Mouse (Mus musculus): ENCODE results near the gene Gm13871.
"Not testable (repeated sequence)": the region's sequence is repeated elsewhere in the genome, so short reads cannot be mapped to it uniquely, and the experiment has no call there.

Gene Gm13871

DNA sequence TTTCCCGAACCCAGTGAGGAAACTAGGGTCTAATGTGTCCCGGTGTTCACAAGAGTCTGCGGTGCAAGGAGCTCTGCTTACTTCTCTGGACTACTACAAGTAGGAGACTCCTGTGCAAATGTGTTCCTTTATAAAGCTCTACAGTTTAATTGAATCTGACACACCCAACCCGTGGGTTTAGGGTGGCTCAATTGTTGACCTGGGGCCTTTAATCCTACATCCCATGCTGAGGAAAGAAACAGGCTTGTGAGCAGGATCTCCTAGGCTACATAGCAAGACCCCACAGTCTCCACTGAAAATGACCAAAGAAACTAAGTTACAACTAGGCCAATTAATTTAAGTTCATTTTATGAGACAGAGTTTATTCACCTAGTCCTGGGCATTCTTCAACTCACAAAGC, at the start of gene Gm13871:
Gene Gm13871 (minus strand): TSS at position 101 of the 400 bp plus-strand sequence.
- not testable (repeated sequence) for DNase-seq (ENCODE audit: low spot score)

GRCm38 (mm10) chr4:73950375-73950896, 44.7 kb upstream of the Gm13871 start, which contains the start of gene 2310002L09Rik:
2310002L09Rik (minus strand) TSS chr4:73950846.
- DNase-seq (ENCODE audit: low spot score): no peak

DNA sequence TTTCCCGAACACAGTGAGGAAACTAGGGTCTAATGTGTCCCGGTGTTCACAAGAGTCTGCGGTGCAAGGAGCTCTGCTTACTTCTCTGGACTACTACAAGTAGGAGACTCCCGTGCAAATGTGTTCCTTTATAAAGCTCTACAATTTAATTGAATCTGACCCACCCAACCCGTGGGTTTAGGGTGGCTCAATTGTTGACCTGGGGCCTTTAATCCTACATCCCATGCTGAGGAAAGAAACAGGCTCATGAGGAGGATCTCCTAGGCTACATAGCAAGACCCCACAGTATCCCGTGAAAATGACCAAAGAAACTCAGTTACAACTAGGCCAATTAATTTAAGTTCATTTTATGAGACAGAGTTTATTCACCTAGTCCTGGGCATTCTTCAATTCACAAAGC, 14.9 kb upstream of the Gm13871 start, which contains the start of gene Gm11756:
Gene Gm11756 (minus strand): TSS at position 101 of the 400 bp plus-strand sequence.
- DNase-seq (ENCODE audit: low spot score): not testable (repeated sequence)

- DNase-seq (ENCODE audit: low spot score): not testable (repeated sequence)
Measured at GRCm38 (mm10) chr4:73891012-73891411, 14.7 kb downstream of the Gm13871 start, which contains the start of gene Gm11757. Gm11757 (minus strand) TSS chr4:73891112.

DNA sequence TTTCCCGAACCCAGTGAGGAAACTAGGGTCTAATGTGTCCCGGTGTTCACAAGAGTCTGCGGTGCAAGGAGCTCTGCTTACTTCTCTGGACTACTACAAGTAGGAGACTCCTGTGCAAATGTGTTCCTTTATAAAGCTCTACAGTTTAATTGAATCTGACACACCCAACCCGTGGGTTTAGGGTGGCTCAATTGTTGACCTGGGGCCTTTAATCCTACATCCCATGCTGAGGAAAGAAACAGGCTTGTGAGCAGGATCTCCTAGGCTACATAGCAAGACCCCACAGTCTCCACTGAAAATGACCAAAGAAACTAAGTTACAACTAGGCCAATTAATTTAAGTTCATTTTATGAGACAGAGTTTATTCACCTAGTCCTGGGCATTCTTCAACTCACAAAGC, 29.6 kb downstream of the Gm13871 start, which contains the start of gene Gm11758:
Gene Gm11758 (minus strand): TSS at position 101 of the 400 bp plus-strand sequence.
- DNase-seq (ENCODE audit: low spot score): not testable (repeated sequence)

Data from T-cell, adult 2 months (primary cell).